Mouse (Mus musculus) cerebellum, adult 2 months (tissue): ENCODE measurements around the gene Gm7361.

ENCODE experiments used
- CTCF ChIP-seq: fragments of 200-500 bp; IDR thresholded peaks from 2 replicates; pipeline ENCODE4 v1.5.1; 2011; ENCODE audit warnings: low read depth, mild to moderate bottlenecking, control low read depth, low read length, moderate library complexity, borderline replicate concordance; ENCODE audit not compliant: insufficient read depth
- POLR2A ChIP-seq: fragments of 200-500 bp; IDR thresholded peaks from 2 replicates; pipeline ENCODE4 v1.6.1; 2011; ENCODE audit warnings: low read length, control low read depth, borderline replicate concordance; ENCODE audit not compliant: insufficient read depth

DNA sequence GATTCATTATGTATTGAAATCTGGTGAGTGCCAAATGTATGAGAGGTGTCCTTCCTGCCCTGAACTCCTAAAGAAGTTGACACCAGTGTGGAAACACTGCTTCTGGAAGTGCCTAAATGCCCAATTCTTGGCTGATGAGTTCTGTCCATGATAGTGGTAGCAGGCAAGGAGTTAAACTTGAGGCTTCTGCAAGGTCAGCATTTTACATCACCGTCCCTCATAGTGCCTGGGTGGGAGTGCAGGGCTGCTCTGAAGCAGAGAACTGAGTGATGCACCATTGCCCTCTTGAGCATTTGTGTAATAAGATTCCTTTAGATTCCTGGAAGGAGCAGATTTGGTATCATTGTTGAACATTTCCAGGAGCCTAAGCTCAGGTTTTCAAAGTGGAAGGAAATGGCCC, 34.1 kb downstream of the Gm7361 start:
- no peak for TF ChIP-seq POLR2A
- TF ChIP-seq CTCF = no peak
